Mouse (Mus musculus) cerebellum, postnatal 4 days (tissue): ENCODE data around the gene Evi5.

Experiments used
- DNase-seq, 2 experiments: peaks; one replicate each; pipeline ENCODE4 v3.0.0; 2022; ENCODE audit warnings: low spot score in 2 of 2, mixed read lengths in 1 of 2

Gene Evi5

GRCm38 (mm10) chr5:107708124-107708797 lies 166.6 kb downstream of the Evi5 start:
- DNase-seq = no peak

GRCm38 (mm10) chr5:107706262-107706661 lies 168.6 kb downstream of the Evi5 start:
- no peak for DNase-seq

GRCm38 (mm10) chr5:107705756-107706155 lies 169.2 kb downstream of the Evi5 start:
- DNase-seq = no peak

GRCm38 (mm10) chr5:107703207-107703763 lies 171.6 kb downstream of the Evi5 start:
- no peak for DNase-seq

- no peak for DNase-seq
Observed at GRCm38 (mm10) chr5:107701658-107702057, 173.2 kb downstream of the Evi5 start.

GRCm38 (mm10) chr5:107700873-107701272 lies 174.0 kb downstream of the Evi5 start:
- no peak for DNase-seq

- DNase-seq = no peak
Observed at GRCm38 (mm10) chr5:107698888-107699287, 176.0 kb downstream of the Evi5 start.

- DNase-seq = no peak
Observed at GRCm38 (mm10) chr5:107695019-107695418, 179.9 kb downstream of the Evi5 start.
